Comparison of ENCODE assay signal across 10 mouse cellular contexts in the genomic region with DNA sequence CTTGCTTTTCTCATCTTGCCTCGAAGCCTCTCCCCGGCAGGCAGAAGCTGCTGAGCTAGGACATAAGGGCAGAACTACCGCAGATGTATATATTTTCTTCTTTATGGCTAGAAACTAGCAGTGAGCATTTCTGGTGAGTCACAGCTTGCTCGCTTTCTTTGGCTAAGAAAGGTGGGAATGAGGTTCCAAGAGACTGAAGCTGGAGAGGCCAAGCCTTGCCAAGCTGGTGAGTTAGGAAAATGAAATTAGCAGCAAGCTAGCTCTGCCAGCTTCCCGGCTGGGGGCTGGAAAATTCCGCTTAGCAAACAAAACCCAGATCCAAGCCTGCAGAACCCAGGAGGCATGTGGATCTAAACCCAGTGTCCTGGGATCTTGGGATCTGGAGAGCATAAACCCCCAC.
DNase-seq lines count a peak whose midpoint lies in the region; ATAC-seq and TF ChIP-seq lines count a peak whose summit lies in the region.
"Had no signal": no experiment of that assay in that cellular context is flagged by ENCODE, and none has a peak within 500 bp of the region (broad histone marks: within the 10 kb centered on the region; RNA-seq: fewer than 3 reads in every experiment).

No protein-coding gene starts in this region.

- ATAC-seq in forebrain, embryonic 12.5 days (ENCODE audit: low FRiP score) = no peak
- no peak for ATAC-seq in liver, postnatal 0 days
- no peak for ATAC-seq in CD4-positive, CD25-positive, alpha-beta regulatory T cell, adult 4 months

- H3K27ac ChIP-seq in forebrain, embryonic 10.5 days = 0 out of 2 replicates have a peak overlapping the region, but pooled peaks have one; percentile 17
- H3K27ac ChIP-seq in forebrain, embryonic 12.5 days = no peak overlapping the region
- peak overlapping the region; percentile 54 for H3K27ac ChIP-seq in cortical plate, adult 2 months (ENCODE audit: insufficient read depth, low read length)
- H3K27ac ChIP-seq in layer of hippocampus, adult 2 months = peak overlapping the region; percentile 93
- no peak overlapping the region for H3K27ac ChIP-seq in liver, postnatal 0 days (ENCODE audit: low read depth)
- H3K27ac ChIP-seq: embryonic facial prominence, embryonic 12.5 days had no signal

- no peak overlapping the region for H3K9ac ChIP-seq in forebrain, embryonic 12.5 days
- H3K9ac ChIP-seq in liver, postnatal 0 days (replicated peaks) = no peak overlapping the region
- H3K9ac ChIP-seq: embryonic facial prominence, embryonic 12.5 days; lung, embryonic 14.5 days had no signal

- H3K4me2 ChIP-seq in forebrain, embryonic 12.5 days = no peak overlapping the region
- no peak overlapping the region for H3K4me2 ChIP-seq in liver, postnatal 0 days (ENCODE audit: low read depth, low read length)
- H3K4me2 ChIP-seq: embryonic facial prominence, embryonic 12.5 days; lung, embryonic 14.5 days had no signal

- H3K36me3 ChIP-seq in forebrain, embryonic 10.5 days (replicated peaks) = peaks cover 35% of the 10 kb centered on the region
- peaks cover 27% of the 10 kb centered on the region for H3K36me3 ChIP-seq in forebrain, embryonic 12.5 days (replicated peaks)
- no peaks in the 10 kb centered on the region for H3K36me3 ChIP-seq in liver, postnatal 0 days (replicated peaks; ENCODE audit: insufficient read depth, low read length)
- H3K36me3 ChIP-seq: embryonic facial prominence, embryonic 12.5 days had no signal

- no peaks in the 10 kb centered on the region for H3K27me3 ChIP-seq in forebrain, embryonic 10.5 days (ENCODE audit: poor library complexity, severe bottlenecking)
- no peaks in the 10 kb centered on the region for H3K27me3 ChIP-seq in forebrain, embryonic 12.5 days
- H3K27me3 ChIP-seq in liver, postnatal 0 days (ENCODE audit: insufficient read depth, low read length) = no peaks in the 10 kb centered on the region
- H3K27me3 ChIP-seq: embryonic facial prominence, embryonic 12.5 days had no signal

- no peak for TF ChIP-seq CTCF in cortical plate, adult 2 months (IDR thresholded peaks at IDR 0.05; ENCODE audit: extremely low read depth, insufficient read depth, low read length)
- no peak for TF ChIP-seq CTCF in layer of hippocampus, adult 2 months (conservative IDR thresholded peaks at IDR 0.05)
- TF ChIP-seq CTCF in liver, postnatal 0 days (IDR thresholded peaks at IDR 0.05; ENCODE audit: low read depth) = no peak

- peaks cover 23% of the 10 kb centered on the region for H3K4me1 ChIP-seq in forebrain, embryonic 10.5 days
- H3K4me1 ChIP-seq in forebrain, embryonic 12.5 days = peaks cover 34% of the 10 kb centered on the region
- H3K4me1 ChIP-seq in cortical plate, adult 2 months (ENCODE audit: control insufficient read depth, insufficient read depth, low read length) = peaks cover 25% of the 10 kb centered on the region
- no peaks in the 10 kb centered on the region for H3K4me1 ChIP-seq in liver, postnatal 0 days (ENCODE audit: insufficient read depth)
- H3K4me1 ChIP-seq: embryonic facial prominence, embryonic 12.5 days had no signal

- H3K9me3 ChIP-seq in forebrain, embryonic 10.5 days = no peaks in the 10 kb centered on the region
- no peaks in the 10 kb centered on the region for H3K9me3 ChIP-seq in forebrain, embryonic 12.5 days
- H3K9me3 ChIP-seq in liver, postnatal 0 days (ENCODE audit: low read length) = no peaks in the 10 kb centered on the region
- H3K9me3 ChIP-seq: embryonic facial prominence, embryonic 12.5 days had no signal

- no peak for TF ChIP-seq POLR2A in cortical plate, adult 2 months (IDR thresholded peaks at IDR 0.05; ENCODE audit: extremely low read depth, insufficient read depth, low read length)

- no peak for TF ChIP-seq EP300 in liver, postnatal 0 days (IDR thresholded peaks at IDR 0.05; ENCODE audit: low read depth)

- no peak for DNase-seq in forebrain, embryonic 10.5 days (ENCODE audit: extremely low spot score, low spot score)
- DNase-seq in layer of hippocampus, adult 2 months (ENCODE audit: low spot score in 2 of 2) = peak; percentile 70 to 87
- peak; percentile 91 for DNase-seq in right cerebral cortex, adult 18-20 months
- no peak for DNase-seq in liver, postnatal 0 days
- DNase-seq in adrenal gland, adult 2 months = no peak
- DNase-seq: lung, embryonic 14.5 days had no signal

- no peak overlapping the region for H3K4me3 ChIP-seq in forebrain, embryonic 10.5 days
- no peak overlapping the region for H3K4me3 ChIP-seq in forebrain, embryonic 12.5 days (replicated peaks)
- no peak overlapping the region for H3K4me3 ChIP-seq in cortical plate, adult 2 months (ENCODE audit: insufficient read depth, low read length)
- H3K4me3 ChIP-seq in layer of hippocampus, adult 2 months = no peak overlapping the region
- no peak overlapping the region for H3K4me3 ChIP-seq in liver, postnatal 0 days (ENCODE audit: low read depth, low read length)
- H3K4me3 ChIP-seq: embryonic facial prominence, embryonic 12.5 days had no signal

- 91% methylated on average over 6 of the region's 6 CpGs for WGBS in forebrain, embryonic 10.5 days
- 95% methylated on average over 6 of the region's 6 CpGs for WGBS in forebrain, embryonic 12.5 days
- 82% methylated on average over 6 of the region's 6 CpGs for WGBS in liver, postnatal 0 days (ENCODE audit: insufficient replicate concordance)

Comparison
In these comparisons a context has a peak if more than half of its experiments do, and no peak if none do; other contexts are left out.
1. H3K27ac ChIP-seq: peak in forebrain, embryonic 10.5 days (single experiment), cortical plate, adult 2 months (single experiment) and layer of hippocampus, adult 2 months (single experiment); none in forebrain, embryonic 12.5 days (single experiment) and liver, postnatal 0 days (single experiment).
2. DNase-seq: peak in layer of hippocampus, adult 2 months (2 of 2) and right cerebral cortex, adult 18-20 months (single experiment); none in forebrain, embryonic 10.5 days (single experiment), liver, postnatal 0 days (single experiment) and adrenal gland, adult 2 months (single experiment).